Mouse (Mus musculus) erythroblast, embryonic 14.5 days (primary cell): ENCODE results near the gene Slc50a1.

Source experiments
- GATA1 ChIP-seq: IDR thresholded peaks from 2 replicates; pipeline ENCODE4 v1.6.1; 2012; ENCODE audit warnings: low read length, inconsistent platforms, mixed read lengths
- TAL1 ChIP-seq: IDR thresholded peaks from 3 replicates; pipeline ENCODE4 v1.6.1; 2012; ENCODE audit warnings: low read length, inconsistent platforms, mixed read lengths

DNA sequence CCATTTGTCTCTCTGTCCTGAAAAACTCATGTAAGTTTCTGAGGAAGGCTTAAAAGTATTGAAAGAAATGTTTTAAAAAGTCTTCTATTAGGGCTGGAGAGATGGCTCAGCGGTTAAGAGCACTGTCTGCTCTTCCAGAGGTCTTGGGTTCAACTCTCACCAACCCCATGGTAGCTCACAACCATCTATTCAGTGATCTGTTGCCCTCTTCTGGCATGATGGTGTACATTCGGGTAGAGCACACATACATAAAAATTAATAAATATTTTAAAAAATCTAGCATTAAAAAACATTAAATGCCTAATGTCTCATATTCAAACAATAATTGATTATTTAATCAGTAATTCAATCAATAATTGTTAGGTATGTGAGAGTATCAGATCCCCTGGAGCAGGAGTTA lies 30.1 kb upstream of the Slc50a1 start:
- TF ChIP-seq GATA1 (no peak), TAL1 (no peak)
